Mouse (Mus musculus) myocyte (in vitro differentiated cells): ENCODE measurements around the gene Dglucy.

ENCODE experiments used
- MYOD1 ChIP-seq, 3 experiments: IDR thresholded peaks; one replicate each; pipeline ENCODE4 v1.6.1; 2011; ENCODE audit warnings: control low read depth in 2 of 3, low read depth in 2 of 3, mild to moderate bottlenecking in 2 of 3, moderate library complexity in 1 of 3; ENCODE audit not compliant: insufficient read length in 2 of 3, control insufficient read depth in 1 of 3
- POLR2A ChIP-seq: IDR thresholded peaks from one replicate; pipeline ENCODE4 v1.6.1; 2011; ENCODE audit warnings: low read depth, mild to moderate bottlenecking, control low read depth, moderate library complexity; ENCODE audit not compliant: insufficient read length

GRCm38 (mm10) chr12:100873612-100874011, 94.8 kb downstream of the Dglucy start:
- TF ChIP-seq POLR2A (no peak), MYOD1 (IDR thresholded peaks at IDR 0.05; ENCODE audit: control insufficient read depth in 1 of 3, insufficient read length in 2 of 3, low read depth in 2 of 3) (no peak)
